Mouse (Mus musculus) MEL (cell line): Measurements from ENCODE around the gene Casp3.

Source experiments
- CHD2 ChIP-seq: IDR thresholded peaks from 2 replicates; pipeline ENCODE4 v1.6.1; 2011; ENCODE audit warnings: low read length, improper control_type of control experiment
- EP300 ChIP-seq, 2 experiments: IDR thresholded peaks; 2 replicates each; pipeline ENCODE4 v1.6.1; 2011; ENCODE audit warnings: improper control_type of control experiment in 2 of 2, low read length in 2 of 2, low read depth in 1 of 2, mild to moderate bottlenecking in 1 of 2
- NRF1 ChIP-seq: IDR thresholded peaks from 2 replicates; pipeline ENCODE4 v1.6.1; 2014; ENCODE audit warnings: low read depth, mild to moderate bottlenecking, inconsistent platforms, low read length, improper control_type of control experiment, moderate library complexity; ENCODE audit not compliant: poor library complexity, insufficient read depth, severe bottlenecking
- ZMIZ1 ChIP-seq: IDR thresholded peaks from 2 replicates; pipeline ENCODE4 v1.6.1; 2012; ENCODE audit warnings: low read depth, mild to moderate bottlenecking, inconsistent platforms, low read length, improper control_type of control experiment, moderate library complexity

- TF ChIP-seq CHD2 = no peak
- TF ChIP-seq ZMIZ1 = no peak
- no peak for TF ChIP-seq NRF1
- TF ChIP-seq EP300 (IDR thresholded peaks at IDR 0.05; ENCODE audit: low read depth in 1 of 2, low read length in 2 of 2) = no peak
These were observed 864 bp downstream of the Casp3 start for GRCm38 (mm10) chr8:46617690-46618620.
